Mouse (Mus musculus): ENCODE measurements around the gene Asic2. TPM values are rescaled to one million over a fixed set of nuclear protein-coding genes. Genes with fewer than 3 reads are reported as not detected.

Gene Asic2
- total and polyA plus RNA-seq, 2 experiments = under 0.01 TPM; not detected in 1

DNA sequence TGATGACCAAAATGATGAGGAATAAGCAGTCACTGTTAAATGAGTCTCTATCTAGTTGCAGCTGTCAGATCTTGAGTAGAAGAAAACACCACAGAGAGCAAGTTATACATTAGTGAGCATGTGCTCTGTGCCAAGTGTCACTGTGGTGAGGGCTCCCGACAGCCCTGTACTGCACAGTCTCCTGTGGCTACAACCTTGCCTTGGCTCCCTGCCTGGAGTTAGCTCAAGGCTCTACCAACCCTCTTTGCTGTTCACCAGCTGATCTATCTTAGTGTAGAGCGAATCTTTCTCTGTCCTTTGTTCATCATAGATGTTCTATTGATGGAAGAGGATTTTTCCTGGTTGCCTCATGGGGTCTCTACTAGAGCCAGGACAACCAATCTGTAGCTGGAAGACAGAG is 494.1 kb downstream of the Asic2 start:
- no peak for DNase-seq (ENCODE audit: extremely low read depth, low read depth, low spot score)
- Histone ChIP-seq H3K36me3 (ENCODE audit: control insufficient read depth, insufficient read depth, low read length) (no peaks in the 10 kb centered on the region), H3K79me2 (ENCODE audit: control insufficient read depth, insufficient read depth, low read length) (no peaks in the 10 kb centered on the region), H3K9ac (ENCODE audit: low read depth, low read length) (no peak overlapping the region), H3K27me3 (ENCODE audit: control insufficient read depth, insufficient read depth, low read length) (no peaks in the 10 kb centered on the region), H3K27ac (replicated peaks; ENCODE audit: insufficient read depth, low read depth, low read length) (no peak overlapping the region), H3K4me3 (ENCODE audit: insufficient read depth, low read depth, low read length) (no peak overlapping the region), H3K4me1 (ENCODE audit: control insufficient read depth, insufficient read depth, low read length) (no peaks in the 10 kb centered on the region)
- no peak for TF ChIP-seq CTCF (IDR thresholded peaks at IDR 0.05; ENCODE audit: low read depth, low read length)
- TF ChIP-seq POLR2A (IDR thresholded peaks at IDR 0.05; ENCODE audit: extremely low read depth, insufficient read depth, low read length) = no peak
- 55% methylated on average over 2 of the region's 2 CpGs for WGBS

DNA sequence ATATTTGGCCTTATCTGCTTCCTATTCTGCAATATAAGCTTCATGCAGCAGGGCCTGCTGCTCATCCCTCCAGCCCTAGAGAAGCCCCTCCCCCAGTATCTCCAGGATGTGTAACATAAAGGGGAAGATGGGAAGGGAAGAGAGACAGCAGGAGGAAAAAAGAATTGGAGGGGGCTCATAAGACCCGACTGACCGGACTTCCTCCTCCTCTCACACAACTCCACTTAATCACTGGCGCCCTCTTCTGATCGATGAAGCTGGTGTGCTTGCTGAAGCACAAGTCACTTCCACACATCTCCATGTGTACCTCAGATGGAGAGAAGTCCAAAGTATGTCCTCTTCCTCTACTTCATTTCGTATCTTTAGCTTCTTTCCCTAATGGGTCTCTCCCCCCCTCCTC is 506.1 kb downstream of the Asic2 start:
- no peak overlapping the region for H3K9ac ChIP-seq (ENCODE audit: low read depth, low read length)
- no peaks in the 10 kb centered on the region for H3K36me3 ChIP-seq (ENCODE audit: control insufficient read depth, insufficient read depth, low read length)
- no peak overlapping the region for H3K27ac ChIP-seq (replicated peaks; ENCODE audit: insufficient read depth, low read depth, low read length)
- no peaks in the 10 kb centered on the region for H3K27me3 ChIP-seq (ENCODE audit: control insufficient read depth, insufficient read depth, low read length)
- no peaks in the 10 kb centered on the region for H3K79me2 ChIP-seq (ENCODE audit: control insufficient read depth, insufficient read depth, low read length)
- no peak for TF ChIP-seq POLR2A (IDR thresholded peaks at IDR 0.05; ENCODE audit: extremely low read depth, insufficient read depth, low read length)
- peak; percentile 6; the same call in 1 of the 2 replicates for TF ChIP-seq CTCF (IDR thresholded peaks at IDR 0.05; ENCODE audit: low read depth, low read length)
- H3K4me1 ChIP-seq (ENCODE audit: control insufficient read depth, insufficient read depth, low read length) = no peaks in the 10 kb centered on the region
- H3K4me3 ChIP-seq (ENCODE audit: insufficient read depth, low read depth, low read length) = no peak overlapping the region
- peak; percentile 21 for DNase-seq (ENCODE audit: extremely low read depth, low read depth, low spot score)
- 13% methylated on average over 5 of the region's 5 CpGs for WGBS

DNA sequence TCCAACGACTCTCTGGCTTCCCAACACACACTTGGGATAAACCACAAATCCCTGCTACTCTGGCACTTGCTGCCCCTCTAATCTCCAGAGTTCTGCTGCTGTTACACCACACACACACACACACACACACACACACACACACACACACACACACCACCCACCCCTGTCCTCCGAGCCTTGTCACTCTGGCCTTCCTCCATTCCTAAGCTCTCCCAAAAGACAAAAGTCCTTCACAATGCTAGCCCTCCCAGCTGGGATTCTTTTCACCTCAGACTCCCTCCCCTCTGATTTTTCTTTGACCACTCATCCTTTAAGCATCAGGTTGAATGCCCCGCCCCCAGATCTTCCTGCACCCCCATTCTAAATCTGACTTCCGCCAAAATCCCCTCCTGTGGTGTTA is 506.5 kb downstream of the Asic2 start:
- DNase-seq (ENCODE audit: extremely low read depth, low read depth, low spot score) = no peak
- Histone ChIP-seq H3K27me3 (ENCODE audit: control insufficient read depth, insufficient read depth, low read length) (no peaks in the 10 kb centered on the region), H3K4me1 (ENCODE audit: control insufficient read depth, insufficient read depth, low read length) (no peaks in the 10 kb centered on the region), H3K27ac (replicated peaks; ENCODE audit: insufficient read depth, low read depth, low read length) (no peak overlapping the region), H3K36me3 (ENCODE audit: control insufficient read depth, insufficient read depth, low read length) (no peaks in the 10 kb centered on the region), H3K79me2 (ENCODE audit: control insufficient read depth, insufficient read depth, low read length) (no peaks in the 10 kb centered on the region), H3K4me3 (ENCODE audit: insufficient read depth, low read depth, low read length) (no peak overlapping the region), H3K9ac (ENCODE audit: low read depth, low read length) (no peak overlapping the region)
- WGBS = 44% methylated on average over 4 of the region's 4 CpGs
- TF ChIP-seq CTCF (IDR thresholded peaks at IDR 0.05; ENCODE audit: low read depth, low read length) (no peak), POLR2A (IDR thresholded peaks at IDR 0.05; ENCODE audit: extremely low read depth, insufficient read depth, low read length) (no peak)

DNA sequence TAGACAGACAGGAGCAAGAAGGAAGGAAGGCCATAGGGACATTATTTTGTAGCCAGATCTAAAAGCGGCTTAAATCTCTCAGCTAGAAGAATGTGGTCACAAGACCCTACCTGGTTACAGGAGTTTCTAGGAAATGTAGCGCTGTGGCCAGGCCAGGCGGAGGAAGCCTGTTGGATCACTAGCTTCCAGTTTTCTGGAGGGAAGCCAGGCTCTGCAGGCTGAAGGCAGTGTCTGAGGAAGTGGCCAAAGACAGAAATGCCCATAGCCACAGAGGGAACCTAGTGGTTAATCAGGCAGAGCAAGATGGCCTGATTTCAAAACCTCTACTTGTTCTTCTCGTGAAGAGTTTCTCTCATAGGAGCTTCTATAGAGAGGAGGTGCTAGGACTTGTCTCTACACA is 513.3 kb downstream of the Asic2 start:
- Histone ChIP-seq H3K36me3 (ENCODE audit: control insufficient read depth, insufficient read depth, low read length) (no peaks in the 10 kb centered on the region), H3K27ac (replicated peaks; ENCODE audit: insufficient read depth, low read depth, low read length) (no peak overlapping the region), H3K79me2 (ENCODE audit: control insufficient read depth, insufficient read depth, low read length) (no peaks in the 10 kb centered on the region), H3K4me3 (ENCODE audit: insufficient read depth, low read depth, low read length) (no peak overlapping the region), H3K4me1 (ENCODE audit: control insufficient read depth, insufficient read depth, low read length) (no peaks in the 10 kb centered on the region), H3K27me3 (ENCODE audit: control insufficient read depth, insufficient read depth, low read length) (no peaks in the 10 kb centered on the region), H3K9ac (ENCODE audit: low read depth, low read length) (no peak overlapping the region)
- WGBS = 74% methylated on average over 4 of the region's 4 CpGs
- DNase-seq (ENCODE audit: extremely low read depth, low read depth, low spot score) = no peak
- no peak for TF ChIP-seq CTCF (IDR thresholded peaks at IDR 0.05; ENCODE audit: low read depth, low read length)
- TF ChIP-seq POLR2A (IDR thresholded peaks at IDR 0.05; ENCODE audit: extremely low read depth, insufficient read depth, low read length) = no peak

DNA sequence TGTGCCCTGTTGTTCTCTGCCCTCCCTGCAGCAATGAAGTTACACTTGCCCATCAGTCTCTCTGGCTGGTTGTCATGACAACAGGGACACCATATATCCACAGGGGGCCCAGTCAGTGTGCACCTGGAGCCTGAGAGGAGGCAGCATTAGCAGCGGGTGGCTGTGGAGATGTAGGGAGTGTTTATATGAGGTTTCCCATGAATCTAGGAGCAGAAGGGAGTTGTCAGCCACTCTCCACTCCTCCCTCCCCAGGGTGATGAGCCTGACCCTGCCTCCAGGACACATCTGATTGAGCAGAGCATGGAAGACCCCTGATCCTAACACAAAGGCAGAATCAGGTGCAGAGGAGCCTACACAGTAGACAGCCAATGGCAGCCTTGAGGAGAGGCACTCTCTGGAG is 514.1 kb downstream of the Asic2 start:
- Histone ChIP-seq H3K4me3 (ENCODE audit: insufficient read depth, low read depth, low read length) (no peak overlapping the region), H3K36me3 (ENCODE audit: control insufficient read depth, insufficient read depth, low read length) (no peaks in the 10 kb centered on the region), H3K27me3 (ENCODE audit: control insufficient read depth, insufficient read depth, low read length) (no peaks in the 10 kb centered on the region), H3K27ac (replicated peaks; ENCODE audit: insufficient read depth, low read depth, low read length) (no peak overlapping the region), H3K79me2 (ENCODE audit: control insufficient read depth, insufficient read depth, low read length) (no peaks in the 10 kb centered on the region), H3K4me1 (ENCODE audit: control insufficient read depth, insufficient read depth, low read length) (no peaks in the 10 kb centered on the region), H3K9ac (ENCODE audit: low read depth, low read length) (no peak overlapping the region)
- DNase-seq (ENCODE audit: extremely low read depth, low read depth, low spot score) = no peak
- TF ChIP-seq CTCF (IDR thresholded peaks at IDR 0.05; ENCODE audit: low read depth, low read length) (no peak), POLR2A (IDR thresholded peaks at IDR 0.05; ENCODE audit: extremely low read depth, insufficient read depth, low read length) (no peak)
- 37% methylated on average over 1 of the region's 1 CpGs for WGBS

DNA sequence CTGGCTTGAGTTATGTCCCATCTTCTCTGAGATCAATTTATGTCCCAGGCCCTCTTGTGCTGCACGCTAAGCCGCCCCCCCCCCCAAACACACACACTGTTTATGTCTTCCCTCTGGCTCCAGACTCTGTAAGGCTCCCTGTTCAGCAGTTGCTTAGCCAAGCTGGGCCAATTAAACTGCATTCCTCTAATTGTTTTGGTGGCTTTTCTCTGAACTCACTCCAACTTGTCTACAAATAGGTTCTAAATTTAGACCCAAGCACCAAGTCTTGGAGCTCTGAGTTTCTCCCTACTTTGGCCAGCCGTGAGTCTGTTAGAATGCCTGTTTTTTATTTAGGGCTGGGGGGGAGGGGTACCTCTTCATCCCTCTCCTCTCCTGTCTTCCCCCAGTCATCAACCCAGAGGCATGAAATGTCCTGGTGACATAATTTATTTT is 519.0 kb downstream of the Asic2 start:
- Histone ChIP-seq H3K27ac (replicated peaks; ENCODE audit: insufficient read depth, low read depth, low read length) (no peak overlapping the region), H3K36me3 (ENCODE audit: control insufficient read depth, insufficient read depth, low read length) (no peaks in the 10 kb centered on the region), H3K4me3 (ENCODE audit: insufficient read depth, low read depth, low read length) (no peak overlapping the region), H3K9ac (ENCODE audit: low read depth, low read length) (no peak overlapping the region), H3K27me3 (ENCODE audit: control insufficient read depth, insufficient read depth, low read length) (0 out of 2 replicates have a peak, but pooled peaks cover 3% of the 10 kb centered on the region), H3K79me2 (ENCODE audit: control insufficient read depth, insufficient read depth, low read length) (no peaks in the 10 kb centered on the region), H3K4me1 (ENCODE audit: control insufficient read depth, insufficient read depth, low read length) (no peaks in the 10 kb centered on the region)
- no peak for TF ChIP-seq POLR2A (IDR thresholded peaks at IDR 0.05; ENCODE audit: extremely low read depth, insufficient read depth, low read length)
- TF ChIP-seq CTCF (IDR thresholded peaks at IDR 0.05; ENCODE audit: low read depth, low read length) = no peak
- peak; percentile 39 for DNase-seq (ENCODE audit: extremely low read depth, low read depth, low spot score)
- 64% methylated on average over 3 of the region's 3 CpGs for WGBS

Measured in liver, adult 2 months (tissue).